Comparison of ENCODE assay signal across 9 mouse cellular contexts in the genomic region with DNA sequence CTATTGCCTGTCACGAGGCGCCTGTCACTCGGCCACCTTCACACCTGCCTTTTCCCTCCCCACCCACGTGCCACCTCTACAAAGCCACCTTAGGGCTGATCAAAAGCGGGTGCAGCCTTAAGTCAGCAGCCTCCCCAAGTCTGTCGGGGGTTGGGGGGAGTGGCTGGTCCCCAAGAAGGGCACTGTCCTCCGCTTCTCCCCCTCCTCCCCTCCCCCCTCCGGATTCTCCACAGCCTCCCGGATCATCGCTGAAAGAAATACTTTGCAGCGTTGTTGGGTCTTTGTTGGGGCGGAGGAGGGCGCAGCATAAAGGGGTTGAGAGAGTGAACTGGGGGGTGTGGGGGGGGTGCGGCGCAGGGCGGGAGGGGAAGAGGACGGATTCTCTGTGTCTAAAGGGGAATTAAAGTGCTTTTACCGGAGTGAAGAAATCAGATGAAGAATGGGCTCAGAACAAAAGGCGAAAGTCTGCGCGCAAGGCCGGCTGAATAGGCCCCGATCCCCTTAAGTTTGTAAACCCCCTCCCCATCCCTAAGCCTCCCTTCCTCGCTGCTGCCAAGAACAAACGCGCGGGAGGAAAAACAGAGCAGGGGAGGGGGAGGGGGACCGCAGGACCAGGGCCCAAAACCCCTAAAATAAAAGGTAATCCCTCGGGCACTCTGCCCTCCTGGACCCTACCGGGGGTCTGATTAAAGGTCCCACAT.
A peak's percentile ranks its signal among the peaks of the same experiment; 100 is the strongest.
DNase-seq lines count a peak whose midpoint lies in the region; ATAC-seq and TF ChIP-seq lines count a peak whose summit lies in the region.
"Had no signal": no experiment of that assay in that cellular context is flagged by ENCODE, and none has a peak within 500 bp of the region (broad histone marks: within the 10 kb centered on the region; RNA-seq: fewer than 3 reads in every experiment).

No protein-coding gene starts in this region.

- H3K9ac ChIP-seq in kidney, embryonic 14.5 days (ENCODE audit: low read depth, low read length): peak overlapping the region; percentile 45; the same call in 1 of the 2 replicates
- H3K9ac ChIP-seq in embryonic facial prominence, embryonic 11.5 days (replicated peaks; ENCODE audit: low read length): peak overlapping the region; percentile 57
- no peak overlapping the region for H3K9ac ChIP-seq in intestine, embryonic 14.5 days (ENCODE audit: low read length)
- peak overlapping the region; percentile 49 for H3K9ac ChIP-seq in neural tube, embryonic 12.5 days

- H3K9me3 ChIP-seq in kidney, embryonic 14.5 days (ENCODE audit: control insufficient read depth, low read length): no peaks in the 10 kb centered on the region
- H3K9me3 ChIP-seq in embryonic facial prominence, embryonic 11.5 days (replicated peaks; ENCODE audit: control insufficient read depth, low read length): no peaks in the 10 kb centered on the region
- no peaks in the 10 kb centered on the region for H3K9me3 ChIP-seq in intestine, embryonic 14.5 days (ENCODE audit: control insufficient read depth, low read length)
- H3K9me3 ChIP-seq in neural tube, embryonic 12.5 days: no peaks in the 10 kb centered on the region

- peak overlapping the region; percentile 45 for H3K4me2 ChIP-seq in kidney, embryonic 14.5 days (replicated peaks; ENCODE audit: low read depth, low read length)
- H3K4me2 ChIP-seq in embryonic facial prominence, embryonic 11.5 days (ENCODE audit: low read depth, low read length): peak overlapping the region; percentile 42
- peak overlapping the region; percentile 46 for H3K4me2 ChIP-seq in intestine, embryonic 14.5 days (ENCODE audit: low read length)
- peak overlapping the region; percentile 55 for H3K4me2 ChIP-seq in neural tube, embryonic 12.5 days (replicated peaks)

- no peaks in the 10 kb centered on the region for H3K4me1 ChIP-seq in kidney, embryonic 14.5 days (ENCODE audit: control insufficient read depth, insufficient read depth, low read length)
- no peaks in the 10 kb centered on the region for H3K4me1 ChIP-seq in kidney, adult 2 months (ENCODE audit: control insufficient read depth, insufficient read depth, low read length)
- peaks cover 5% of the 10 kb centered on the region; the same call in 1 of the 2 replicates for H3K4me1 ChIP-seq in embryonic facial prominence, embryonic 11.5 days (ENCODE audit: control insufficient read depth, insufficient read depth, low read length)
- H3K4me1 ChIP-seq in intestine, embryonic 14.5 days (replicated peaks; ENCODE audit: control insufficient read depth, insufficient read depth, low read length): no peaks in the 10 kb centered on the region
- peaks cover 12% of the 10 kb centered on the region for H3K4me1 ChIP-seq in neural tube, embryonic 12.5 days

- WGBS in kidney, embryonic 14.5 days: 2% methylated on average over 27 of the region's 30 CpGs
- WGBS in kidney, adult 2 months: 4% methylated on average over 30 of the region's 30 CpGs
- WGBS in embryonic facial prominence, embryonic 11.5 days: 1% methylated on average over 29 of the region's 30 CpGs
- WGBS in intestine, embryonic 14.5 days: 2% methylated on average over 30 of the region's 30 CpGs
- 1% methylated on average over 30 of the region's 30 CpGs for WGBS in neural tube, embryonic 12.5 days

- intact Hi-C loops in gastrocnemius, adult 2 months (cut with DNase I): no loop called here

- H3K4me3 ChIP-seq in kidney, embryonic 14.5 days (ENCODE audit: low read length): peak overlapping the region; percentile 18
- H3K4me3 ChIP-seq in kidney, adult 2 months (ENCODE audit: insufficient read depth, low read depth, low read length): no peak overlapping the region
- peak overlapping the region; percentile 27 for H3K4me3 ChIP-seq in embryonic facial prominence, embryonic 11.5 days (ENCODE audit: low read depth, low read length)
- peak overlapping the region; percentile 12; the same call in 1 of the 2 replicates for H3K4me3 ChIP-seq in intestine, embryonic 14.5 days (ENCODE audit: low read depth, low read length)
- H3K4me3 ChIP-seq in neural tube, embryonic 12.5 days: peak overlapping the region; percentile 13; the same call in 1 of the 2 replicates
- H3K4me3 ChIP-seq in gastrocnemius, adult 2 months: no peak overlapping the region

- ATAC-seq in kidney, embryonic 14.5 days (ENCODE audit: low FRiP score, low TSS enrichment): no peak; the same call in 1 of the 2 replicates
- no peak for ATAC-seq in embryonic facial prominence, embryonic 11.5 days (replicated peaks; ENCODE audit: insufficient number of reproducible peaks, low FRiP score, low TSS enrichment, low read depth)
- ATAC-seq in intestine, embryonic 14.5 days (replicated peaks; ENCODE audit: low FRiP score, low TSS enrichment, low read depth): no peak
- ATAC-seq in neural tube, embryonic 12.5 days (ENCODE audit: low FRiP score, low read depth): 0 out of 2 replicates have a peak, but pooled peaks have one; percentile 61

- H3K36me3 ChIP-seq in kidney, embryonic 14.5 days (ENCODE audit: control insufficient read depth, insufficient read depth, low read length): no peaks in the 10 kb centered on the region
- H3K36me3 ChIP-seq in kidney, adult 2 months (ENCODE audit: control insufficient read depth, insufficient read depth, low read length): no peaks in the 10 kb centered on the region
- H3K36me3 ChIP-seq in embryonic facial prominence, embryonic 11.5 days (replicated peaks; ENCODE audit: control insufficient read depth, insufficient read depth, low read depth, low read length): no peaks in the 10 kb centered on the region
- no peaks in the 10 kb centered on the region for H3K36me3 ChIP-seq in intestine, embryonic 14.5 days (ENCODE audit: control insufficient read depth, insufficient read depth, low read length)
- no peaks in the 10 kb centered on the region for H3K36me3 ChIP-seq in neural tube, embryonic 12.5 days

- DNase-seq in kidney, adult 2 months: no peak
- peak; percentile 65 for DNase-seq in embryonic facial prominence, embryonic 11.5 days (ENCODE audit: low spot score)
- DNase-seq in intestine, embryonic 14.5 days (ENCODE audit: low spot score): no peak
- no peak for DNase-seq in cerebellum, adult 9-10 months
- DNase-seq in gastrocnemius, adult 2 months: no peak
- no peak for DNase-seq in adrenal gland, adult 2 months
- DNase-seq: gastrocnemius, postnatal 14 days had no signal

- no peak for TF ChIP-seq CTCF in kidney, adult 2 months (conservative IDR thresholded peaks at IDR 0.05; ENCODE audit: insufficient read depth, insufficient read length, low read depth, low read length)
- TF ChIP-seq CTCF in gastrocnemius, adult 2 months (IDR thresholded peaks at IDR 0.05): no peak

- TF ChIP-seq POLR2A in kidney, adult 2 months (IDR thresholded peaks at IDR 0.05; ENCODE audit: low read depth, low read length): no peak

- H3K27ac ChIP-seq in kidney, embryonic 14.5 days (ENCODE audit: low read depth, low read length): no peak overlapping the region
- H3K27ac ChIP-seq in kidney, adult 2 months (ENCODE audit: insufficient read depth, low read depth, low read length): no peak overlapping the region
- no peak overlapping the region for H3K27ac ChIP-seq in embryonic facial prominence, embryonic 11.5 days (replicated peaks; ENCODE audit: low read depth, low read length)
- H3K27ac ChIP-seq in intestine, embryonic 14.5 days (ENCODE audit: low read depth): no peak overlapping the region
- no peak overlapping the region for H3K27ac ChIP-seq in neural tube, embryonic 12.5 days
- H3K27ac ChIP-seq in gastrocnemius, adult 2 months: no peak overlapping the region

- H3K27me3 ChIP-seq in kidney, embryonic 14.5 days (ENCODE audit: control insufficient read depth, insufficient read depth, low read length): peaks cover 16% of the 10 kb centered on the region
- H3K27me3 ChIP-seq in kidney, adult 2 months (replicated peaks; ENCODE audit: control insufficient read depth, insufficient read depth, low read length): no peaks in the 10 kb centered on the region
- peaks cover 10% of the 10 kb centered on the region; the same call in 1 of the 2 replicates for H3K27me3 ChIP-seq in embryonic facial prominence, embryonic 11.5 days (ENCODE audit: control insufficient read depth, insufficient read depth, low read length)
- peaks cover 35% of the 10 kb centered on the region for H3K27me3 ChIP-seq in intestine, embryonic 14.5 days (replicated peaks; ENCODE audit: control insufficient read depth, insufficient read depth, low read length)
- peaks cover 29% of the 10 kb centered on the region for H3K27me3 ChIP-seq in neural tube, embryonic 12.5 days (replicated peaks)

Comparison
In these comparisons a context has a peak if more than half of its experiments do, and no peak if none do; other contexts are left out.
1. H3K4me3 ChIP-seq: peak in kidney, embryonic 14.5 days (single experiment), embryonic facial prominence, embryonic 11.5 days (single experiment), intestine, embryonic 14.5 days (single experiment) and neural tube, embryonic 12.5 days (single experiment); none in kidney, adult 2 months (single experiment) and gastrocnemius, adult 2 months (single experiment).
2. Peak in every context shown above with its lines, with median percentiles within 50 percentile points of each other: H3K4me2 ChIP-seq.